Mouse (Mus musculus) neutrophil, adult 59 days (primary cell): ENCODE measurements around the gene Mmp24. TPM values are rescaled to one million over a fixed set of nuclear protein-coding genes. Genes with fewer than 3 reads are reported as not detected.

Source experiments
- total RNA-seq, 2 experiments: library from RNA; stranded (reverse); gene quantifications; 1 replicate in 1 of 2; 2 replicates in 1 of 2; pipeline ENCODE4 v1.2.4; 2023

The Mmp24 gene
- not detected for total RNA-seq

DNA sequence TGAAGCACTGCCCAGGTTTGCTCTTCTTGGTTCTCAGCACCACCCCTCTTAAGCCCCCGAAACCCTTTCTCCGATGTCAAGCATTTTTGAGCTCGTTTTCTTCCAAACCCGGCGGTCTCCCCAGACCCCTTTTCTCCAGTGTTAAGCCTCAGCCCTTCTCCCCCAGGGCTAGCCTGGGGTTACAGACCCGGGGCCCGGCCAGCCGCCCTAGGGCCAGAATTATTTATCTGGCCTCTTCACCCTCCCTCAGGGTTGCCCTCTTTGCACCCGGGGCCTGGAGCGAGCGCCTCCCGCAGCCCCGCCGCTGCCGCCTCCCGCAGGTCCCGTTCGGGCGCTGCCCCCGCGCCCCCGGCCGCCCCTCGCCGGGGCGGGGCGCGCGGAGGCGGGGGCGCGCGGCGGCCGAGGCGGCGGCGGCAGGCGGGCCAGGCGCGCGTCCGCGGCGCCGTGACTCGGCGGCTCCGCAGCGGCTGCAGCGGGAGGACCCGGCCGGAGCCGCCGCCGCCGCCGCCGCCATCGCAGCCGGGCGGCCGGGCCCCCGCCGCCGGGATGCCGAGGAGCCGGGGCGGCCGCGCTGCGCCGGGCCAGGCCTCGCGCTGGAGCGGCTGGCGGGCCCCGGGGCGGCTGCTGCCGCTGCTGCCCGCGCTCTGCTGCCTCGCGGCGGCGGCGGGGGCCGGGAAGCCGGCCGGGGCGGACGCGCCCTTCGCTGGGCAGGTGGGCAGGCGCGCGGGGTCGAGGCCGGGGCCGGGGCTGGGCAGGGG lies at the start of gene Mmp24:
TSS of gene Mmp24 (plus strand) at position 416 of the 758 bp plus-strand sequence.

DNA sequence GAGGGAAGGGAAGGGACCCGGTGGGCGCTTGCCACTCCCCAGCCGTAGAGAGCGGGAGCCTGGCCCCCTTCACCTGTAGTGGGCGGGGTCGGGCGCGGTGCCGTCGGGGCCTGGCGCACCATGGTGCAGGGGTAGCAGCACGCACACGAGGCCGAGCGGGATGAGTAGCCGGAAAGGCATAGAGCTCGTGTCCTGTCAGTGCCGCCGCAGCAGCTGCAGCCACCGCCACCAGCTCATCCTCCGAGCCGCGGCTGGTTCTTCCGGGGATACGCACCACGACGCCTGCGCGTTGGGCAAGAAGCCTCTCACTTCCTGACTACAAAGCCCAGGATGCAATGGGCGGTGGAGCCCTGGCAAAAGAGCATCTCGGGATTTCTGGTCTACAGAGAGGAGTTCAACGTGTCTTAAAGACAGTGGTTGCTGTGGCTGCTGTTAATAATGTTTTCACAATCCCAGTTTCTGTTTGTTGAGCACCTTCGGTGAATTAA lies 45.9 kb upstream of the Mmp24 start, which contains the start of gene Edem2:
TSS of gene Edem2 (minus strand) at position 318 of the 488 bp plus-strand sequence.

DNA sequence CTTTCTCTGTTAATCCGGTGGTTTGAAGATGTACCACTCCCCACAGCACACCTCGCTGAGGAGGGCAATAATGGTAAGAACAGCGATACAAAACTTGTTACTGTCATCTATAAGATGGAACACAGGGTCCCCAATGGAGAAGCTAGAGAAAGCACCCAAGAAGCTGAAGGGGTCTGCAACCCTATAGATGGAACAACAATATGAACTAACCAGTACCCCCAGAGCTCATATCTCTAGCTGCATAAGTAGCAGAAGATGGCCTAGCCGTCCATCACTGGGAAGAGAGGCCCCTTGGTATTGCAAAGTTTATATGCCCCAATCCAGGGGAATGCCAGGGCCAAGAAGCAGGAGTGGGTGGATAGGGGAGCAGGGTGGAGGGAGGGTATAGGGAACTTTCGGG lies 39.4 kb upstream of the Mmp24 start, which contains the start of gene Gm17581:
TSS of gene Gm17581 (minus strand) at position 101 of the 400 bp plus-strand sequence.

DNA sequence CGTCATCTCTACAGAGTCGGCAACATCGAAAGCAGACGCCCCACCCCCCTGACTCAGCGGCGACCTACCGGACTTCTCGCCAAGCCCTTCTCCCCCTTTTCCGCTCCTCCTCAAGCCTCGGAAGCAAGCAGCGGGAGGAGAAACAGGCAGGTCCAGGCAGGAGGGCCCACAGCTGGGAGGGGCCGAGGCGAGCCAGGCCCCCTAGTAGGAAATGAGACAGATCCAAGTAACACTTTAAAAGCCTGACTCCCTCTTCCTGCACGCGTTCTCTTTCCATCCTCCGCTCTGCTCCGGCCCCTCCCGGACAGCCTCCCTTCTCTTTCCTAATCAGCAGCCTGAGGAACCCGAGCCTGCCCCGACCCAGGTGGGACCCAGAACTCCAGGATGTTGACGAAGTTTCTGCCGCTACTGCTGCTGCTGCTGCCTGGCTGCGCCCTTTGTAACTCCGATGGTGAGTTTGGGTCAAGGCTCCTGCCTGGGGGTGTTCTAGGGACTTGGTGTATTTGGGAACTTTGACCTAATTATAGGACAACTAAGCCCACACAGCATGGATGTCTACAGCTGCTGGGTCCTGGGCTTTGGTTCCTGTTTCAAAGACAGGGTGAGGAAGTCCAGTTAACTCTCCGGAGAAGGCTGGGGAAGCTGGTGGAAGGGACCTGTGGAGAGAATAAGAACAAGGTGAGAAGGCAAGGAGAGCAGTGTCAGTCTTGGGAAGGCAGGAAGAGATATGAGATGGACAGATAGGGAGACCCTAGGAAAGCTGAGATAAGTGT lies 23.9 kb upstream of the Mmp24 start, which contains the start of gene Procr:
TSS of gene Procr (plus strand) at position 104 of the 773 bp plus-strand sequence.

DNA sequence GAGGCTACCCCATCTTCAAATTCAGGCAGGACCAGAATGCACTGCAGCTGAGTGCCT lies 44.1 kb downstream of the Mmp24 start, which contains the start of gene BC029722:
TSS of gene BC029722 (minus strand) at position 35 of the 57 bp plus-strand sequence.

DNA sequence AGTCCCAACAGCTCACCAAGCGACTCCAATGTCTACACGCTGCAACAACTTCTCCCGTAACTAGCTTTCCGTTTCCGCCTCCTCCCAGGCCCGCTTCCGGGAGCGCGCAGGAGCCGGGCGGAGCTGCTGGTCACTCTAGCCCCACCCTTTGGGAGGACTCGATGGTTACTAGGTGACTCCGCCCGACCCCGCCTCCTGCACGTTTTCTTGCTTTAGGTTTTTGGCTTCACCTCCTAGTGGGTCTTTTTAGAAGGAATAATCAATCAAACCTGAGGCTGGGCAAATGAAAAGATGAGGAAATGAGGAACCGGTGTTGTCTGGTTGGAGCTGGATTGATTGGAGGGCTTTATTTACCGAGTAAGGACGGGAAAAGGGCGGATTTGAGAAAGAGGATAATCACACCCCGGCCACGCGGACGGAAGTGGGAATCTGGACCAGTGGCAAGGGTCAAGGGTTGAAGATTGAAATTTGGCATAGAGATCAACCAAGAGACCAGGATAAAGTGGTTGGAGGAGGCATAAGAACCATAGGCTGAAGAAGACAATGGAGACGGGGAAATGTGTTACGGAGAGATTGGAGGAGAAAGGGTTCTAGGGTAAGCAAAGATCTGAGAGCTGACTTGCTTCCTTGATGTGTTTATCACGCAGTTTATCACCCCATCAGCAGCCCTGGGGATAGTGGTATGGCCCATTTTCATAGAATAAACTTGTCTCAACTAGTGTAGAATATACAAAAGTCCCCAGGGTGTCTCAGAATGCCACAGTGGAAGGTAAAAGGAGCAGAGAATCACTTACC lies 51.7 kb downstream of the Mmp24 start, which contains the start of gene Eif6:
TSS of gene Eif6 (minus strand) at position 296 of the 795 bp plus-strand sequence.

DNA sequence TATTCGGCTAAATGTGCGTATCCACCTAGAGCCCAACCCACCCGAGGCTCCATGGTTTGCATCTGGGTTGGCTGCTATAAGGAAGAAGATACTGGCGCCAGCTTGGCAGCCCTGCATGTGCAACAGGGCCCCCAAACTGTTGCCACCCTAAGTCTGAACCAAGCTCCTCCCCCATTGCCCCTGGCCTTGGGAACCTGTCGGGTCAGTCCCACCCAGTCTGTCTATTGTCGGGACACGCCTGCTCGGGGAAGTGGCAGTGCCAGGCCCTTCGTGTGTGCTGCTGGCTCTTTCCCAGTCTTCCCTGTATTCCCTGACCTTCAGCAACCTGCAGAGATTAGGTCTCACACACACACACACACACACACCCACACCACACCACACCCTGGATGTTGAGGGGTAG lies 59.6 kb downstream of the Mmp24 start, which contains the start of gene Fam83c:
TSS of gene Fam83c (minus strand) at position 123 of the 400 bp plus-strand sequence.

Other genes with a start within 250 kb of the Mmp24 start
- 10 to 100 TPM; 10.1 to 14.1 TPM for gene Gss, start 182.5 kb upstream of the Mmp24 start, total RNA-seq
- gene Myh7b, start 164.1 kb upstream of the Mmp24 start, total RNA-seq = not detected
- gene Trpc4ap, start 83.0 kb upstream of the Mmp24 start, total RNA-seq = 100 to 1,000 TPM; 135 to 144 TPM
- 10 to 100 TPM; 38.4 to 39.7 TPM for gene Edem2, start 45.9 kb upstream of the Mmp24 start, total RNA-seq
- not detected for gene Gm17581, start 39.5 kb upstream of the Mmp24 start, total RNA-seq
- gene Procr, start 24.2 kb upstream of the Mmp24 start, total RNA-seq = not detected
- 1 to 10 TPM; 8.1 to 8.5 TPM for gene BC029722, start 44.1 kb downstream of the Mmp24 start, total RNA-seq
- 10 to 100 TPM; 83.0 to 91.9 TPM for gene Eif6, start 51.6 kb downstream of the Mmp24 start, total RNA-seq
- not detected for gene Fam83c, start 59.5 kb downstream of the Mmp24 start, total RNA-seq
- 10 to 100 TPM; 11.3 to 12.6 TPM for gene Uqcc1, start 155.0 kb downstream of the Mmp24 start, total RNA-seq
- not detected for gene Gm15557, start 165.4 kb downstream of the Mmp24 start, total RNA-seq
- gene Gdf5, start 170.0 kb downstream of the Mmp24 start, total RNA-seq = not detected
- gene Cep250, start 181.1 kb downstream of the Mmp24 start, total RNA-seq = 10 to 100 TPM; 56.6 to 70.4 TPM
- under 1 TPM; 0.20 to 0.40 TPM for gene 6430550D23Rik, start 232.6 kb downstream of the Mmp24 start, total RNA-seq
- gene Ergic3, start 232.7 kb downstream of the Mmp24 start, total RNA-seq = 10 to 100 TPM; 64.3 to 65.9 TPM